Mouse (Mus musculus) liver, embryonic 16.5 days (tissue): ENCODE measurements at regions not wholly inside any gene's neighbourhood (a gene's known extent, or its start where the extent isn't known, plus 50 kb on each side); places are given as distances from the start of the nearest gene placed in this dataset.
"Not testable (repeated sequence)": the region's sequence is repeated elsewhere in the genome, so short reads cannot be mapped to it uniquely, and the experiment has no call there.

Experiments used
- ATAC-seq: fragments of 200-750 bp; cut with Nextera tagmentation; 2 replicates; pipeline ENCODE4 v1.8.0; 2017; ENCODE audit warnings: low read depth, mild to moderate bottlenecking, moderate number of reproducible peaks, moderate library complexity
- H3K27ac ChIP-seq: fragments of 300-500 bp; sonication (generic); 2 replicates; pipeline ENCODE4 v1.5.1; 2014; ENCODE audit warnings: mild to moderate bottlenecking, low read length
- H3K27me3 ChIP-seq: fragments of 300-500 bp; sonication (generic); 2 replicates; pipeline ENCODE4 v1.6.1; 2014; ENCODE audit warnings: low read depth, low read length, mixed read lengths; ENCODE audit not compliant: control insufficient read depth, insufficient read depth
- H3K36me3 ChIP-seq: fragments of 300-500 bp; sonication (generic); 2 replicates; pipeline ENCODE4 v1.6.1; 2014; ENCODE audit warnings: mild to moderate bottlenecking; ENCODE audit not compliant: control insufficient read depth, insufficient read depth
- H3K4me1 ChIP-seq: fragments of 300-500 bp; sonication (generic); 2 replicates; pipeline ENCODE4 v1.6.1; 2014; ENCODE audit warnings: low read depth, low read length, mixed read lengths; ENCODE audit not compliant: control insufficient read depth
- H3K4me2 ChIP-seq: fragments of 300-500 bp; sonication (generic); 2 replicates; pipeline ENCODE4 v1.6.1; 2014; ENCODE audit warnings: low read depth, low read length, mixed read lengths
- H3K4me3 ChIP-seq: fragments of 300-500 bp; sonication (generic); 2 replicates; pipeline ENCODE4 v1.5.1; 2014; ENCODE audit warnings: low read depth, mild to moderate bottlenecking, low read length
- H3K9ac ChIP-seq: fragments of 300-500 bp; sonication (generic); 2 replicates; pipeline ENCODE4 v1.6.1; 2014; ENCODE audit warnings: low read depth, low read length
- H3K9me3 ChIP-seq: fragments of 300-500 bp; sonication (generic); replicated peaks from 2 replicates; pipeline ENCODE4 v1.6.1; 2016; ENCODE audit warnings: low read length; ENCODE audit not compliant: control insufficient read depth
- WGBS: fragments of 180-500 bp; shearing (Covaris S2); extraction: QIAGEN DNeasy Blood & Tissue Kit; methylation state at CpG from one replicate; pipeline ENCODE4 v1.1.7; 2014; ENCODE audit not compliant: insufficient replicate concordance; 5-methylcytosine and 5-hydroxymethylcytosine counted together

DNA sequence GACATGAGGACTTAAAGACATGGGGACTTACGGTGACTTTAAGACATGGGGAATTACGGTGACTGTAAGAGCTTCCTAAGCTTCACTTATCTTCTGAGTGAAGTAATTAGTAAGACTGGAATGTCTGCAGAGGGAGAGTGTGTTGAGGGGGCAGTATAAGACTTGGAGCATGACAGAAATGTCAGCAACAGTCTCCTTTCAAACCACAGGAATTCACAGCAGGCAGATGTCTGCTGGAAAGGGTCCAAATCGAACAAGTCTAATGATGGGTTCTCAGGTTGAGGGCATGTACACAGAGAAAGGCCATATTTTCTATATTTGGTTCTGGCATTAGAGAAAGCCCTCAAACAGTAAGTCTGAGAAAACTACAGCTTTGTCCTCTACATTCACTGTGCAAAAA lies 705.2 kb downstream of the Rapgef2 start:
- Histone ChIP-seq H3K4me3 (no peak overlapping the region), H3K4me2 (no peak overlapping the region), H3K27ac (no peak overlapping the region), H3K36me3 (no peaks in the 10 kb centered on the region), H3K9me3 (no peaks in the 10 kb centered on the region), H3K27me3 (no peaks in the 10 kb centered on the region), H3K9ac (no peak overlapping the region), H3K4me1 (no peaks in the 10 kb centered on the region)
- 53% methylated on average over 3 of the region's 3 CpGs for WGBS
- no peak for ATAC-seq

DNA sequence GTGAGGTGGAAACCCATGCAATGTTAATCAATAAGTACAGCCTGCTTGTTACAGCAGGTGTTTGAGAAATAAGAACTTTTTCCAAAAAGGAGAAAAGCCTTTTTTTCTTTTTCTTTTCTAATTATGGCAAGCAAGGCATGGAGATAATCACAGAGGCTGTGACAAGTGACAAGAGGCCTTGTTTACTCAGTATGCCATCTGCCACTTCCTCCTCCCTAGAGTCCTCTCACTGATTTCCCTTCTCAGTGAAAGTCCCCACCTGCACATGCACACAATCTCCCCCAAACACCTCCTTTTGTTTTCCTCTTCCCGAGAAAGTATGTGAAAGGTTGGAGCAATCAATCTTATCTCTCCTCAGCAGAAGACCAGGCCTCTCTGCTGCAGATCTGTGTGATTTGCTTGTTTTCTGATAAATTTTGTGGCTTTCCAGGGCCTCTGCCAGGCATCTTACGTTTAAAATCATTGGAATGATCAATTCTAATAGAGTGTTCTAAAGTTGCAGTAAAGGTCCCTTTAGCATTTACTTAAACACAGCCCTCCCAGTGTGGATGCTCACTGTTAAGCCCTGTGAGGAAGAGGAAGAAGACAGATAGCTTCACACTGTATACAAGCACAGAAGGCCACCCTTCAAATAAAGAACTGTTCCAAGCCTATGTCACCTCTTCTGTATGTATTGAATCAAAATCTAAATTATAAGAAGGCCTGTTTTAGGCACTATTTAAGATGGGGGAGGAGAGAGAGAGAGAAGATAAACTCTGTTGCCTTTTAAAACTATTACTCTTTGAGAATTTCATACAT lies 710.5 kb downstream of the Rapgef2 start:
- no peak overlapping the region for H3K4me3 ChIP-seq
- no peak overlapping the region for H3K9ac ChIP-seq
- no peaks in the 10 kb centered on the region for H3K36me3 ChIP-seq
- H3K27me3 ChIP-seq = no peaks in the 10 kb centered on the region
- H3K27ac ChIP-seq = no peak overlapping the region
- H3K4me1 ChIP-seq = no peaks in the 10 kb centered on the region
- ATAC-seq = no peak
- no peak overlapping the region for H3K4me2 ChIP-seq
- WGBS = 4% methylated on average over 2 of the region's 2 CpGs
- no peaks in the 10 kb centered on the region for H3K9me3 ChIP-seq

- H3K36me3 ChIP-seq = no peaks in the 10 kb centered on the region
- H3K4me3 ChIP-seq = no peak overlapping the region
- 47% methylated on average over 3 of the region's 3 CpGs for whole genome bisulfite sequencing
- no peaks in the 10 kb centered on the region for H3K27me3 ChIP-seq
- H3K27ac ChIP-seq = no peak overlapping the region
- no peaks in the 10 kb centered on the region for H3K9me3 ChIP-seq
- no peaks in the 10 kb centered on the region for H3K4me1 ChIP-seq
- no peak overlapping the region for H3K9ac ChIP-seq
- no peak for ATAC-seq
- H3K4me2 ChIP-seq = no peak overlapping the region
Measured at GRCm38 (mm10) chr3:78574807-78575206, 711.5 kb downstream of the Rapgef2 start.

DNA sequence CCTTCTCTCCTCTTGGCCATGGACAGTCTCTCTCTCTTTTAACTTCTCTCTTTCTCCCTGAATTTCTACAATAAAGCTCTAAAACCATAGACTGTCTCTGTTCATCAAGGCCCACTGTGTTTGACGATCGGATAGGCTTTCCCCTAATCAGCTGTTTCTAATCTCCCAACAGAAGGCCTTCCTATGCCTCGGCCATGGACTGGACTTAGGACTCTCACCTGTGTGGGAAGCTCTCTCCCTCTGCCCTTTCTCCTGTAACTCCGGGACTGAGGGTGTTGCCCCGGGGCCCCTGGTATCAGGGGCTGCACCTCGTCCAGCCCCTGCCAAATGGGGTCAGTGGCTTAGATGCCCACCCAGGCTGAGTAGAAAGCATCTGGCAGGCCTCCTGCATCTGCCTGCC lies 713.0 kb downstream of the Rapgef2 start:
- Histone ChIP-seq H3K4me1 (no peaks in the 10 kb centered on the region), H3K9me3 (no peaks in the 10 kb centered on the region), H3K27me3 (no peaks in the 10 kb centered on the region), H3K4me3 (no peak overlapping the region), H3K9ac (no peak overlapping the region), H3K27ac (no peak overlapping the region), H3K4me2 (no peak overlapping the region), H3K36me3 (no peaks in the 10 kb centered on the region)
- ATAC-seq = no peak
- 63% methylated on average over 6 of the region's 6 CpGs for WGBS

GRCm38 (mm10) chr3:78564926-78565325 lies 721.4 kb downstream of the Rapgef2 start:
- not testable (repeated sequence) for H3K9ac ChIP-seq, ATAC-seq, H3K27ac ChIP-seq, H3K4me3 ChIP-seq, H3K4me1 ChIP-seq, H3K27me3 ChIP-seq, H3K4me2 ChIP-seq, H3K9me3 ChIP-seq, H3K36me3 ChIP-seq
